Mouse (Mus musculus) neural tube, embryonic 15.5 days (tissue): ENCODE measurements around the gene Nes. TPM values are rescaled to one million over a fixed set of nuclear protein-coding genes. Genes with fewer than 3 reads are reported as not detected.

Source experiments
- ATAC-seq: fragments of 200-750 bp; cut with Nextera tagmentation; 2 replicates; pipeline ENCODE4 v1.8.0; 2017; ENCODE audit warnings: mild to moderate bottlenecking, moderate TSS enrichment, moderate library complexity; ENCODE audit not compliant: low FRiP score
- H3K27ac ChIP-seq: fragments of 300-500 bp; sonication (generic); replicated peaks from 2 replicates; pipeline ENCODE4 v1.5.1; 2015; ENCODE audit warnings: mild to moderate bottlenecking, inconsistent platforms
- H3K27me3 ChIP-seq: fragments of 300-500 bp; sonication (generic); replicated peaks from 2 replicates; pipeline ENCODE4 v1.6.1; 2015; ENCODE audit warnings: inconsistent platforms
- H3K36me3 ChIP-seq: fragments of 300-500 bp; sonication (generic); 2 replicates; pipeline ENCODE4 v1.6.1; 2015; ENCODE audit warnings: inconsistent platforms
- H3K4me1 ChIP-seq: fragments of 300-500 bp; sonication (generic); 2 replicates; pipeline ENCODE4 v1.6.1; 2015; ENCODE audit warnings: inconsistent platforms
- H3K4me2 ChIP-seq: fragments of 300-500 bp; sonication (generic); 2 replicates; pipeline ENCODE4 v1.6.1; 2015; ENCODE audit warnings: inconsistent platforms, mild to moderate bottlenecking, moderate library complexity
- H3K4me3 ChIP-seq: fragments of 300-500 bp; sonication (generic); replicated peaks from 2 replicates; pipeline ENCODE4 v1.5.1; 2015; ENCODE audit warnings: mild to moderate bottlenecking, inconsistent platforms
- H3K9ac ChIP-seq: fragments of 300-500 bp; sonication (generic); replicated peaks from 2 replicates; pipeline ENCODE4 v1.6.1; 2015; ENCODE audit warnings: mild to moderate bottlenecking, inconsistent platforms
- H3K9me3 ChIP-seq: fragments of 300-500 bp; sonication (generic); replicated peaks from 2 replicates; pipeline ENCODE4 v1.6.1; 2016; ENCODE audit warnings: inconsistent platforms
- WGBS: fragments of 180-500 bp; shearing (Covaris S2); methylation state at CpG from one replicate; pipeline ENCODE4 v1.1.7; 2015; ENCODE audit warnings: mixed read lengths; 5-methylcytosine and 5-hydroxymethylcytosine counted together
- polyA plus RNA-seq: library from polyadenylated mRNA; unstranded; fragments of >200 nt; fragmentation: Nextera tagmentation; extraction: Ambion mirVana; gene quantifications from 2 replicates; pipeline ENCODE4 v1.2.1, GENCODE M21; 2015

Nes gene
- 22.5 and 22.8 TPM in 2 replicates for polyA plus RNA-seq

GRCm38 (mm10) chr3:87970939-87971488 is at the start of gene Nes:
TSS of gene Nes (plus strand) at chr3:87971078.
- H3K4me3 ChIP-seq, result peak within 1 kb of the TSS; percentile 58
- peaks cover 48% of the 10 kb centered on the region for H3K4me1 ChIP-seq
- WGBS, result 0% methylated on average over 44 of the region's 44 CpGs
- H3K4me2 ChIP-seq, result peak within 1 kb of the TSS; percentile 97
- H3K36me3 ChIP-seq, result no peaks in the 10 kb centered on the region
- peak; percentile 73 for ATAC-seq
- peak within 1 kb of the TSS; percentile 62 for H3K9ac ChIP-seq
- no peaks in the 10 kb centered on the region for H3K9me3 ChIP-seq
- H3K27ac ChIP-seq, result peak within 1 kb of the TSS; percentile 76
- H3K27me3 ChIP-seq, result peaks cover 9% of the 10 kb centered on the region; the same call in 1 of the 2 replicates

- H3K27me3 ChIP-seq, result no peaks in the 10 kb centered on the region
- no peak overlapping the region for H3K4me3 ChIP-seq
- WGBS, result 88% methylated on average over 7 of the region's 7 CpGs
- H3K27ac ChIP-seq, result no peak overlapping the region
- no peak for ATAC-seq
- H3K4me2 ChIP-seq, result no peak overlapping the region
- H3K9me3 ChIP-seq, result no peaks in the 10 kb centered on the region
- no peak overlapping the region for H3K9ac ChIP-seq
- peaks cover 28% of the 10 kb centered on the region for H3K4me1 ChIP-seq
- peaks cover 52% of the 10 kb centered on the region for H3K36me3 ChIP-seq
Measured at GRCm38 (mm10) chr3:87924996-87925395, 45.9 kb upstream of the Nes start.

GRCm38 (mm10) chr3:87927452-87927851 is 43.4 kb upstream of the Nes start:
- no peak for ATAC-seq
- peaks cover 51% of the 10 kb centered on the region for H3K36me3 ChIP-seq
- 95% methylated on average over 5 of the region's 5 CpGs for WGBS

GRCm38 (mm10) chr3:87929341-87930077 is 41.4 kb upstream of the Nes start:
- WGBS, result 8% methylated on average over 26 of the region's 26 CpGs
- Histone ChIP-seq H3K27ac (peak overlapping the region; percentile 94), H3K36me3 (peaks cover 43% of the 10 kb centered on the region), H3K9me3 (no peaks in the 10 kb centered on the region), H3K9ac (peak overlapping the region; percentile 87), H3K27me3 (no peaks in the 10 kb centered on the region), H3K4me2 (peak overlapping the region; percentile 80), H3K4me3 (peak overlapping the region; percentile 88), H3K4me1 (peaks cover 46% of the 10 kb centered on the region)
- ATAC-seq, result peak; percentile 46; the same call in 1 of the 2 replicates

More at GRCm38 (mm10) chr3:87927452-87927851, 43.4 kb upstream of the Nes start:
- Histone ChIP-seq H3K4me2 (no peak overlapping the region), H3K27ac (no peak overlapping the region), H3K9me3 (no peaks in the 10 kb centered on the region), H3K27me3 (no peaks in the 10 kb centered on the region), H3K4me1 (peaks cover 31% of the 10 kb centered on the region), H3K4me3 (no peak overlapping the region), H3K9ac (no peak overlapping the region)

GRCm38 (mm10) chr3:87930078-87930795 is 40.6 kb upstream of the Nes start, which contains the start of the genes Isg20l2 and Rrnad1:
TSS of gene Isg20l2 (plus strand) at chr3:87930314.
TSS of gene Rrnad1 (minus strand) at chr3:87930717.
- peaks cover 53% of the 10 kb centered on the region for H3K4me1 ChIP-seq
- no peaks in the 10 kb centered on the region for H3K9me3 ChIP-seq
- H3K4me2 ChIP-seq, result peak within 1 kb of the TSS; percentile 80
- peak within 1 kb of the TSS; percentile 94 for H3K27ac ChIP-seq
- H3K27me3 ChIP-seq, result no peaks in the 10 kb centered on the region
- peak within 1 kb of the TSS; percentile 88 for H3K4me3 ChIP-seq
- peaks cover 41% of the 10 kb centered on the region for H3K36me3 ChIP-seq
- H3K9ac ChIP-seq, result peak within 1 kb of the TSS; percentile 87
- ATAC-seq, result peak; percentile 97
- WGBS, result under 1% methylated on average over 58 of the region's 78 CpGs

GRCm38 (mm10) chr3:87934026-87934425 is 36.9 kb upstream of the Nes start:
- no peak for ATAC-seq
- peaks cover 59% of the 10 kb centered on the region for H3K4me1 ChIP-seq
- no peaks in the 10 kb centered on the region for H3K9me3 ChIP-seq
- 93% methylated on average over 5 of the region's 5 CpGs for WGBS
- no peak overlapping the region for H3K4me2 ChIP-seq
- peaks cover 44% of the 10 kb centered on the region for H3K36me3 ChIP-seq
- no peaks in the 10 kb centered on the region for H3K27me3 ChIP-seq
- H3K4me3 ChIP-seq, result no peak overlapping the region
- no peak overlapping the region for H3K27ac ChIP-seq
- 0 out of 2 replicates have a peak overlapping the region, but pooled peaks have one; percentile 17 for H3K9ac ChIP-seq

GRCm38 (mm10) chr3:87934501-87934900 is 36.4 kb upstream of the Nes start:
- H3K9ac ChIP-seq, result peak overlapping the region; percentile 17; the same call in 1 of the 2 replicates
- WGBS, result 72% methylated on average over 4 of the region's 4 CpGs
- H3K9me3 ChIP-seq, result no peaks in the 10 kb centered on the region
- H3K4me1 ChIP-seq, result peaks cover 54% of the 10 kb centered on the region
- H3K4me3 ChIP-seq, result no peak overlapping the region
- H3K27ac ChIP-seq, result no peak overlapping the region
- H3K36me3 ChIP-seq, result peaks cover 49% of the 10 kb centered on the region
- no peak for ATAC-seq
- no peak overlapping the region for H3K4me2 ChIP-seq
- no peaks in the 10 kb centered on the region for H3K27me3 ChIP-seq

GRCm38 (mm10) chr3:87935201-87935600 is 35.7 kb upstream of the Nes start:
- WGBS, result 81% methylated on average over 4 of the region's 4 CpGs

GRCm38 (mm10) chr3:87935776-87936175 is 35.1 kb upstream of the Nes start:
- H3K36me3 ChIP-seq, result peaks cover 60% of the 10 kb centered on the region
- peak overlapping the region; percentile 32; the same call in 1 of the 2 replicates for H3K9ac ChIP-seq
- no peaks in the 10 kb centered on the region for H3K27me3 ChIP-seq
- no peak overlapping the region for H3K4me3 ChIP-seq
- H3K27ac ChIP-seq, result no peak overlapping the region
- H3K9me3 ChIP-seq, result no peaks in the 10 kb centered on the region
- peaks cover 53% of the 10 kb centered on the region for H3K4me1 ChIP-seq
- ATAC-seq, result no peak
- WGBS, result 84% methylated on average over 2 of the region's 2 CpGs
- H3K4me2 ChIP-seq, result no peak overlapping the region; the same call in 1 of the 2 replicates

More at GRCm38 (mm10) chr3:87935201-87935600, 35.7 kb upstream of the Nes start:
- peaks cover 54% of the 10 kb centered on the region for H3K4me1 ChIP-seq
- H3K27ac ChIP-seq, result no peak overlapping the region
- H3K9ac ChIP-seq, result no peak overlapping the region
- no peaks in the 10 kb centered on the region for H3K9me3 ChIP-seq
- no peak for ATAC-seq
- no peaks in the 10 kb centered on the region for H3K27me3 ChIP-seq
- H3K4me3 ChIP-seq, result no peak overlapping the region
- H3K4me2 ChIP-seq, result no peak overlapping the region
- peaks cover 56% of the 10 kb centered on the region for H3K36me3 ChIP-seq

GRCm38 (mm10) chr3:87940611-87941010 is 30.3 kb upstream of the Nes start:
- Histone ChIP-seq H3K4me2 (no peak overlapping the region), H3K9me3 (no peaks in the 10 kb centered on the region), H3K9ac (no peak overlapping the region), H3K27ac (no peak overlapping the region), H3K4me1 (peaks cover 23% of the 10 kb centered on the region), H3K27me3 (no peaks in the 10 kb centered on the region), H3K36me3 (peaks cover 57% of the 10 kb centered on the region), H3K4me3 (no peak overlapping the region)
- WGBS, result 58% methylated on average over 5 of the region's 5 CpGs
- ATAC-seq, result no peak

GRCm38 (mm10) chr3:87942471-87942870 is 28.4 kb upstream of the Nes start:
- WGBS, result 98% methylated on average over 2 of the region's 2 CpGs
- Histone ChIP-seq H3K4me2 (no peak overlapping the region), H3K4me1 (peaks cover 32% of the 10 kb centered on the region), H3K4me3 (no peak overlapping the region), H3K9me3 (no peaks in the 10 kb centered on the region), H3K27me3 (no peaks in the 10 kb centered on the region), H3K27ac (no peak overlapping the region), H3K36me3 (peaks cover 51% of the 10 kb centered on the region), H3K9ac (no peak overlapping the region)
- ATAC-seq, result no peak
